Mouse (Mus musculus) ES-E14 (cell line): ENCODE data around the gene Cfap74. TPM values are rescaled to one million over a fixed set of nuclear protein-coding genes. Genes with fewer than 3 reads are reported as not detected.
"Not testable (repeated sequence)": the region's sequence is repeated elsewhere in the genome, so short reads cannot be mapped to it uniquely, and the experiment has no call there.

Experiments used
- DNase-seq: peaks from one replicate; pipeline ENCODE4 v3.0.0-alpha.2; 2013; ENCODE audit warnings: low read depth, low spot score
- H3K27ac ChIP-seq: 2 replicates; pipeline ENCODE4 v1.5.1; 2012; ENCODE audit warnings: low read depth, mild to moderate bottlenecking, low read length, moderate library complexity, mixed read lengths; ENCODE audit not compliant: poor library complexity, insufficient read depth, severe bottlenecking
- H3K36me3 ChIP-seq: 2 replicates; pipeline ENCODE4 v1.6.1; 2012; ENCODE audit warnings: mild to moderate bottlenecking, low read length, moderate library complexity, mixed read lengths; ENCODE audit not compliant: control insufficient read depth, poor library complexity, insufficient read depth, severe bottlenecking
- H3K4me1 ChIP-seq, 2 experiments: fragments of 150-350 bp in 1 of 2; sonication (generic) in 1 of 2; 2 replicates each; pipeline ENCODE4 v1.6.1; 2012; ENCODE audit warnings: low read length in 2 of 2, mild to moderate bottlenecking in 1 of 2, mixed read lengths in 1 of 2; ENCODE audit not compliant: control insufficient read depth in 2 of 2, insufficient read depth in 2 of 2, poor library complexity in 1 of 2
- H3K4me3 ChIP-seq, 2 experiments: fragments of 150-350 bp in 1 of 2; sonication (generic) in 1 of 2; 2 replicates each; pipeline ENCODE4 v1.5.1; 2012; ENCODE audit warnings: low read length in 2 of 2, low read depth in 1 of 2, mild to moderate bottlenecking in 1 of 2, mixed read lengths in 1 of 2; ENCODE audit not compliant: insufficient read depth in 1 of 2, poor library complexity in 1 of 2, severe bottlenecking in 1 of 2
- H3K9ac ChIP-seq: 2 replicates; pipeline ENCODE4 v1.6.1; 2012; ENCODE audit warnings: low read depth, mild to moderate bottlenecking, low read length, mixed read lengths; ENCODE audit not compliant: poor library complexity, insufficient read depth, severe bottlenecking
- H3K9me3 ChIP-seq: fragments of 150-350 bp; sonication (generic); 2 replicates; pipeline ENCODE4 v1.6.1; 2012; ENCODE audit warnings: low read depth, mild to moderate bottlenecking, low read length; ENCODE audit not compliant: control insufficient read depth, insufficient read depth
- CHD2 ChIP-seq: IDR thresholded peaks from 2 replicates; pipeline ENCODE4 v1.6.1; 2014; ENCODE audit warnings: mild to moderate bottlenecking, low read depth, low read length, inconsistent platforms
- HCFC1 ChIP-seq: IDR thresholded peaks from 2 replicates; pipeline ENCODE4 v1.6.1; 2012; ENCODE audit warnings: low read length, inconsistent platforms, borderline replicate concordance; ENCODE audit not compliant: insufficient read depth
- MAFK ChIP-seq: IDR thresholded peaks from 2 replicates; pipeline ENCODE4 v1.6.1; 2014; ENCODE audit warnings: mild to moderate bottlenecking, low read depth, low read length, inconsistent platforms; ENCODE audit not compliant: insufficient read depth
- ZC3H11A ChIP-seq: IDR thresholded peaks from 2 replicates; pipeline ENCODE4 v1.6.1; 2012; ENCODE audit warnings: low read depth, mild to moderate bottlenecking, inconsistent platforms, low read length, borderline replicate concordance
- ZNF384 ChIP-seq: IDR thresholded peaks from 2 replicates; pipeline ENCODE4 v1.6.1; 2012; ENCODE audit warnings: low read depth, low read length, inconsistent platforms
- in situ Hi-C, 2 experiments: fragments of 600-800 bp; cut with MboI; formaldehyde crosslinking; loops; one replicate each; pipeline ENCODE4 v1.15.1; 2025; ENCODE audit warnings: low sequenced_read_pairs in 2 of 2, inconsistent platforms in 1 of 2; ENCODE audit not compliant: unreplicated experiment in 2 of 2
- total RNA-seq: library from RNA; depleted of rRNA; stranded (reverse); fragments of 300-350 nt; gene quantifications from 2 replicates; pipeline ENCODE4 v1.2.3, GENCODE M21; 2012

Gene Cfap74
- total RNA-seq, 1 experiment = 4.8 TPM

- no peak overlapping the region for H3K27ac ChIP-seq
- no peaks in the 10 kb centered on the region for H3K9me3 ChIP-seq
- H3K9ac ChIP-seq = no peak overlapping the region
- peaks cover 0 to 19% of the 10 kb centered on the region in 2 experiments; a peak in 1 of 4 replicates for H3K4me1 ChIP-seq
- no peak for DNase-seq
- H3K36me3 ChIP-seq = no peaks in the 10 kb centered on the region
- TF ChIP-seq ZC3H11A (no peak), HCFC1 (no peak), MAFK (no peak), CHD2 (no peak), ZNF384 (no peak)
- H3K4me3 ChIP-seq = no peak overlapping the region
- in situ Hi-C loops = no loop called here
These were observed 62.0 kb downstream of the Cfap74 start for GRCm38 (mm10) chr4:155470997-155471396.

GRCm38 (mm10) chr4:155471406-155471805 lies 62.4 kb downstream of the Cfap74 start:
- Histone ChIP-seq H3K9me3 (no peaks in the 10 kb centered on the region), H3K27ac (no peak overlapping the region), H3K4me1 (peaks cover 0 to 19% of the 10 kb centered on the region in 2 experiments; a peak in 1 of 4 replicates), H3K36me3 (no peaks in the 10 kb centered on the region), H3K9ac (no peak overlapping the region), H3K4me3 (no peak overlapping the region)
- in situ Hi-C loops = no loop called here
- DNase-seq = no peak
- TF ChIP-seq HCFC1 (no peak), ZC3H11A (no peak), MAFK (no peak), ZNF384 (no peak), CHD2 (no peak)

- TF ChIP-seq ZC3H11A (no peak), ZNF384 (no peak), HCFC1 (no peak), CHD2 (no peak), MAFK (no peak)
- in situ Hi-C loops = no loop called here
- peaks cover 0 to 19% of the 10 kb centered on the region in 2 experiments; a peak in 1 of 4 replicates for H3K4me1 ChIP-seq
- no peak overlapping the region for H3K4me3 ChIP-seq
- no peak overlapping the region for H3K9ac ChIP-seq
- no peaks in the 10 kb centered on the region for H3K9me3 ChIP-seq
- no peaks in the 10 kb centered on the region for H3K36me3 ChIP-seq
- H3K27ac ChIP-seq = no peak overlapping the region
- no peak for DNase-seq
These were observed 63.8 kb downstream of the Cfap74 start for GRCm38 (mm10) chr4:155472716-155473290.

GRCm38 (mm10) chr4:155473319-155473718 lies 64.3 kb downstream of the Cfap74 start:
- DNase-seq = no peak
- TF ChIP-seq ZNF384 (no peak), HCFC1 (no peak), CHD2 (no peak), MAFK (no peak), ZC3H11A (no peak)
- in situ Hi-C loops = no loop called here

GRCm38 (mm10) chr4:155473796-155474195 lies 64.8 kb downstream of the Cfap74 start:
- H3K9me3 ChIP-seq, H3K36me3 ChIP-seq, H3K9ac ChIP-seq, DNase-seq, in situ Hi-C loops, H3K27ac ChIP-seq, H3K4me3 ChIP-seq: not testable (repeated sequence)
- peaks cover 0 to 19% of the 10 kb centered on the region in 2 experiments; a peak in 1 of 4 replicates for H3K4me1 ChIP-seq

More at GRCm38 (mm10) chr4:155473319-155473718, 64.3 kb downstream of the Cfap74 start:
- H3K4me3 ChIP-seq = no peak overlapping the region; a peak in 1 of 4 replicates
- H3K27ac ChIP-seq = no peak overlapping the region
- peaks cover 0 to 19% of the 10 kb centered on the region in 2 experiments; a peak in 1 of 4 replicates for H3K4me1 ChIP-seq
- H3K9ac ChIP-seq = no peak overlapping the region
- H3K36me3 ChIP-seq = no peaks in the 10 kb centered on the region
- no peaks in the 10 kb centered on the region for H3K9me3 ChIP-seq
